Mouse (Mus musculus) limb, embryonic 12.5 days (tissue): Measurements from ENCODE around the gene Tmem156. TPM values are rescaled to one million over a fixed set of nuclear protein-coding genes. Genes with fewer than 3 reads are reported as not detected.

Source experiments
- ATAC-seq: fragments of 200-750 bp; cut with Nextera tagmentation; 2 replicates; pipeline ENCODE4 v1.8.0; 2017; ENCODE audit warnings: low read depth, moderate TSS enrichment; ENCODE audit not compliant: insufficient number of reproducible peaks, insufficient read depth, low FRiP score, low TSS enrichment
- H3K27ac ChIP-seq: fragments of 300-500 bp; sonication (generic); 2 replicates; pipeline ENCODE4 v1.5.1; 2016; ENCODE audit warnings: mild to moderate bottlenecking, moderate library complexity
- H3K27me3 ChIP-seq: fragments of 300-500 bp; sonication (generic); 2 replicates; pipeline ENCODE4 v1.6.1; 2016; ENCODE audit warnings: mild to moderate bottlenecking, moderate library complexity
- H3K36me3 ChIP-seq: fragments of 300-500 bp; sonication (generic); 2 replicates; pipeline ENCODE4 v1.6.1; 2016; ENCODE audit warnings: mild to moderate bottlenecking, moderate library complexity
- H3K4me1 ChIP-seq: fragments of 300-500 bp; sonication (generic); replicated peaks from 2 replicates; pipeline ENCODE4 v1.6.1; 2016
- H3K4me2 ChIP-seq: fragments of 300-500 bp; sonication (generic); 2 replicates; pipeline ENCODE4 v1.6.1; 2016; ENCODE audit warnings: mild to moderate bottlenecking, moderate library complexity
- H3K4me3 ChIP-seq: fragments of 300-500 bp; sonication (generic); replicated peaks from 2 replicates; pipeline ENCODE4 v1.5.1; 2016; ENCODE audit warnings: mild to moderate bottlenecking
- H3K9ac ChIP-seq: fragments of 300-500 bp; sonication (generic); replicated peaks from 2 replicates; pipeline ENCODE4 v1.6.1; 2016; ENCODE audit warnings: mild to moderate bottlenecking, moderate library complexity
- H3K9me3 ChIP-seq: fragments of 300-500 bp; sonication (generic); 2 replicates; pipeline ENCODE4 v1.6.1; 2016; ENCODE audit warnings: mild to moderate bottlenecking, moderate library complexity
- WGBS: fragments of 180-500 bp; shearing (Covaris S2); methylation state at CpG from one replicate; pipeline ENCODE4 v1.1.7; 2016; 5-methylcytosine and 5-hydroxymethylcytosine counted together
- polyA plus RNA-seq: library from polyadenylated mRNA; unstranded; fragments of >200 nt; fragmentation: Nextera tagmentation; extraction: Ambion mirVana; gene quantifications from 2 replicates; pipeline ENCODE4 v1.2.1, GENCODE M21; 2016

Gene Tmem156
- polyA plus RNA-seq, 1 experiment from 2014 or later, result not detected

DNA sequence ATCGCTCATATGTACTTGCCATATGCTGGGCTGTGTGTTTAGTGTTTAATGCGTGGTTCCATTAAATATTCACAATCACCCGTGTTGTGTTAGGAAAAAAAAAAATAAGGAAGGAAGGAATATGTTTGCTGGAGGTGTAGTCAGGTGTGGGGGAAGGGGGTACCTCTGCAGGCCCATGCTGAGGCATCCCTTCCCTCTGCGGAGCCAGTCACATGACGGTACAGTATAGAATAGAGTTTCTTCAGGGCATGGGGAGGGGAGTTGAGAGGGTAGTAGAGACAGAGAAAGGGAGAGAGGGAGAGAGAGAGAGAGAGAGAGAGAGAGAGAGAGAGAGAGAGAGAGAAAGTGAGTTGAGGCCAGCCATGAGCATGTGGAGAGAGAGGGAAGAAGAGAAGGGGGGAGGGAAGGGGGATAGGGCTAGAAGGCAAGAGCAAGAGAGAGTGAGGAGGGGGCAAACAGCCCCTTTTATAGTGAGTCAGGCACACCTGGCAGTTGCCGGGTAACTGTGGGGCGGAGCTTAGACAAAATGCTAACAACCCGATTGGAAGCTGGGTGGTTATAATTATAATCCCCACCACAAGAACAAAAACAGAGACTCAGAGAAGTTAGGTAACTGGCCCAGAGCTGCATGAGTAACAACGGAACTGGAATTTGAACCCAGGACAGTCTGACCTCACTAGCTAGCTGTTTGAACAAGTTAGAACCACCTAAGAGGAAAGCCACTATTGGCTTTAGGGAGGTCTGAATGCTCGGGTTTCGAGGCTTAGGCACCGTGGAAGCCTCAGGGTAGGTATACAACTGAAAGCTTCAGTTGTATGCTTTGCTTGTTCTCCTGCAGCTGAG is 45.3 kb downstream of the Tmem156 start:
- no peak overlapping the region for H3K9ac ChIP-seq
- no peaks in the 10 kb centered on the region for H3K27me3 ChIP-seq
- 55% methylated on average over 12 of the region's 12 CpGs for WGBS
- H3K9me3 ChIP-seq, result no peaks in the 10 kb centered on the region
- H3K4me2 ChIP-seq, result no peak overlapping the region
- no peaks in the 10 kb centered on the region for H3K36me3 ChIP-seq
- ATAC-seq, result no peak
- H3K4me3 ChIP-seq, result no peak overlapping the region
- peaks cover 9% of the 10 kb centered on the region for H3K4me1 ChIP-seq
- H3K27ac ChIP-seq, result no peak overlapping the region

DNA sequence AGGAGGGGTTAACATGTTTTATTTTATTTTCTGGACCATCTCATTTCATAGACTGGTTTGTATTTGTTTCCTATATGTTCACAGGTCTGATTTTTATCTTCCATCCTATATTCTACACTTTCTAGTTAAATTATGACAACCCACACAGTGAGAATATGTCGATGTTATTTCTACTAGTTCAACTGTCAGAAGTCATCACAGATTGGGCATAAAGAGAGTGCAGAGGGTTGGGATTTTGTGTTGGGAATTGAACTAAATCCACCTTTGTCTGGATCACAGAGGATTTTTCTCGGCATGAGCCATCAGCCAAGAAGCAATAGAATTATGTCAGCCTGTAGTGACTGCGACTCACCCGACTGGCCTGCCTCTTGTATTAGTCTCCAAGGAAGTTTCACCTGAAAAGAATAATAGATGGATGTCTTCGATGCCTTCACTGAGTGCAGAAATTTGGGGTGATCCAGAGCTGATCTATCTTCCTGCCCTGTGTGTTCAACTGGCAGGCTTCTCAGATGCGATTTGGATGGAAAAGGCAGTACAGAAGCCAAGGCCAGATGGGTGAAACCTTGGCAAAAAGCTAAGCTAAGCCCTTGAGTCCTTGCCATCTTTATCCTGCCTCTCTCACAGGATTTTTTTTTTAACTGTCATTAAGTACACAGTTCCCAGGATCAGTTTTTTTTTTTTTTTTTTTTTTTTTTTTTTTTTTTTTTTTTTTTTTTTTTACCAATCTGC is 46.1 kb downstream of the Tmem156 start:
- no peak for ATAC-seq
- Histone ChIP-seq H3K9ac (no peak overlapping the region), H3K9me3 (no peaks in the 10 kb centered on the region), H3K4me2 (no peak overlapping the region), H3K36me3 (0 out of 2 replicates have a peak, but pooled peaks cover 4% of the 10 kb centered on the region), H3K27ac (no peak overlapping the region), H3K27me3 (no peaks in the 10 kb centered on the region), H3K4me3 (no peak overlapping the region), H3K4me1 (peaks cover 9% of the 10 kb centered on the region)
- WGBS, result 88% methylated on average over 6 of the region's 6 CpGs

DNA sequence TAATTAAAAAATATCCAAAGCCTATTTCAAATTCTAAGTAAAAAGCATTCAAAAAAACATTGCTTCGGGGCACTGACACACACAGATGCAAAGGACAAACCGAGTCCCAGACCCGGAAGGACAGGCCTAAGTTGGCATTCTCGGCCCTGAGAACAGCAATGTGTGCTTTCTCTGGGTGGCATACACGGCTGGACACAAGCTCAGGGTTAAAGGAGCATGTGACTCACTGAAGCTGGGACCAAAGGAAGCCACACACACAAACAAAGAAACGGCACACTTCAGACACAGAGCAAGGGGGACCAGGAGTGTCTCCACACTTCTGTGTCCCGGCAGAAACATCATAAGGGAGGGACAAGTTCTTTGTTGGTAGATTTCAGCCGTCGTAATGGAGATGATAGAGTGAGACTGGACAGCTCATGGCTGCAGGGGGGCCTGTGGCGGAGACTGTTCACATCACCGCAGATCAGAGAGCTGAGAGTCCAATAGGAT is 48.5 kb downstream of the Tmem156 start:
- Histone ChIP-seq H3K4me2 (no peak overlapping the region), H3K4me3 (no peak overlapping the region), H3K27me3 (no peaks in the 10 kb centered on the region), H3K36me3 (peaks cover 9% of the 10 kb centered on the region; the same call in 1 of the 2 replicates), H3K27ac (peak overlapping the region; percentile 32; the same call in 1 of the 2 replicates), H3K9ac (no peak overlapping the region), H3K9me3 (no peaks in the 10 kb centered on the region), H3K4me1 (peaks cover 21% of the 10 kb centered on the region)
- no peak for ATAC-seq
- WGBS, result 67% methylated on average over 11 of the region's 11 CpGs

DNA sequence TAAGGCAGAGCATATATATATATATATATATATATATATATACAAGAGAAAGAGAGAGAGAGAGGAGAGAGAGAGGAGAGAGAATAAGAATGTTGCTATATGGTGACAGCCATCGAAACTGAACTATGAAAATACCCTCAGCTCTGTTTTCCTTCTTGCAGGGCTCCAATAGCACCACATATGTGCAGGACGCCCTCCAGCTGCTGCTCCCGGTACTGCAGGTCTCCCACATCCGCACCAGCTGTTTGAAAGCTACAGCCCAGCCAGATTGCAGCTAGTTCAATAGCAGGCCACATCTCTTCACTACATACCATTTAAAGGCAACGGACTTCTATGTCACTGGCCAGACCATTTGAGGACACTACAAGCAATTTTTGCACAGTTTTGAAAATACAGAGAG is 51.5 kb downstream of the Tmem156 start:
- WGBS, result 71% methylated on average over 5 of the region's 5 CpGs
- H3K27ac ChIP-seq, result no peak overlapping the region
- H3K9me3 ChIP-seq, result no peaks in the 10 kb centered on the region
- no peak for ATAC-seq
- no peak overlapping the region for H3K9ac ChIP-seq
- H3K36me3 ChIP-seq, result peaks cover 32% of the 10 kb centered on the region; the same call in 1 of the 2 replicates
- H3K4me3 ChIP-seq, result no peak overlapping the region
- H3K27me3 ChIP-seq, result no peaks in the 10 kb centered on the region
- H3K4me1 ChIP-seq, result peaks cover 15% of the 10 kb centered on the region; the same call in 1 of the 2 replicates
- no peak overlapping the region for H3K4me2 ChIP-seq

DNA sequence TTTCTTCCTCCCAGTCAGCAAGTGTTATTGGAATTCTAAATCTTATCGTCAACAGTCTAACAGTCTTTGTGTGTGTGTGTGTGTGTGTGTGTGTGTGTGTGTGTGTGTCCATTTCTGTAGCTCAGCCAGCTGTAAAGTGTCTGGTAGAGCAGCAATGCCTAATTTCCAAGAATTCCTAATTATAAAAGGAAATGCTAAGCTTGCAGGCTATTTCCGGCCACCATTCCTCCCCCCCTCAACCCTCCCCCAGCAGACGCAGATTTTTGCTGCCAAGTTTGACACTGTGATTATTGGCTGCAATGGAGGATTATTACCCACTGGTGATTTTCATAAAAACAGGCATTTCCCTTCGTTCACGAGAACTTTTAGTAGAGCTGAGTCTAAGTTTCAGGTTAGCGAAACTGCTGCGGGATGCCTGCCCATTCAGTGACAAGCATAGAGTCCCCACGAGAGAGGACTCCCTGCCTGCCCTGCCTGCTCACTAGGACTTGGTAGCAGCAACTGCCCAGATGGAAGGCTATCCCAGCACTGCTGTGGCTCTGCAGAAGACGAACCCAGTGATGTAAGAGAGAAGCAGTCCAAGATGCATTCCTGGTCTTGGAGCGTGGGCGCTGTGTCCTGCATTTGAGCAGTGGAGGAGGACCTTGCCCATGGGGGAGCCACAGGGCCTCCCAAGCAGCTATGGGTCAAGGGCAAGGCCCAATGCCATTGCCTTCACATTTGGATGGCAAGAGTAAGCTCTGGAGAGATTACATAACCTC is 52.9 kb downstream of the Tmem156 start:
- H3K27ac ChIP-seq, result peak overlapping the region; percentile 81
- H3K9ac ChIP-seq, result no peak overlapping the region
- WGBS, result 53% methylated on average over 11 of the region's 11 CpGs

DNA sequence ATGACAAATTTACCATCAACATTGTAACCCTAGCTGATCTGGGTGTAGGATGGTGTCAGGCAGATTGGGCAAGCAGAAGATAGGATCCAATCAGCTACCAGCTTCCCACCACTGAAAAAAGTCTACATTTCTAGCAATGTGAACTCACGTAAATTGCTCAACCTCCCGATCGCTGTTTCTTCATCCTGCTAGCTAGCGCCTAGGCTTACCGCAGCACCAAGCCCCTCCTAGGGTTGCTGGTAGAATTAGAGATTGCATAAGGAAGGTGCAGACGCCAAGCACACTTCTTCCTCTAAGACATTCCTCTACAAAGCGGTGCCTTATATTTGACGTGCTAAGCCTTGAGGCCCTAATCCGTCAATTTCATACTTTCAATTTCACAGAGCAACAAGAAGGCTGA is 53.6 kb downstream of the Tmem156 start:
- WGBS, result 68% methylated on average over 9 of the region's 9 CpGs
- peaks cover 45% of the 10 kb centered on the region; the same call in 1 of the 2 replicates for H3K36me3 ChIP-seq
- no peaks in the 10 kb centered on the region for H3K9me3 ChIP-seq
- H3K4me2 ChIP-seq, result peak overlapping the region; percentile 20
- H3K27me3 ChIP-seq, result no peaks in the 10 kb centered on the region
- H3K4me1 ChIP-seq, result peaks cover 15% of the 10 kb centered on the region; the same call in 1 of the 2 replicates
- no peak for ATAC-seq
- no peak overlapping the region for H3K9ac ChIP-seq
- no peak overlapping the region for H3K4me3 ChIP-seq
- H3K27ac ChIP-seq, result peak overlapping the region; percentile 81

More for the DNA sequence above, 52.9 kb downstream of the Tmem156 start:
- Histone ChIP-seq H3K4me1 (peaks cover 15% of the 10 kb centered on the region; the same call in 1 of the 2 replicates), H3K36me3 (peaks cover 38% of the 10 kb centered on the region; the same call in 1 of the 2 replicates), H3K9me3 (no peaks in the 10 kb centered on the region), H3K4me2 (peak overlapping the region; percentile 20), H3K4me3 (no peak overlapping the region), H3K27me3 (no peaks in the 10 kb centered on the region)
- ATAC-seq, result no peak

DNA sequence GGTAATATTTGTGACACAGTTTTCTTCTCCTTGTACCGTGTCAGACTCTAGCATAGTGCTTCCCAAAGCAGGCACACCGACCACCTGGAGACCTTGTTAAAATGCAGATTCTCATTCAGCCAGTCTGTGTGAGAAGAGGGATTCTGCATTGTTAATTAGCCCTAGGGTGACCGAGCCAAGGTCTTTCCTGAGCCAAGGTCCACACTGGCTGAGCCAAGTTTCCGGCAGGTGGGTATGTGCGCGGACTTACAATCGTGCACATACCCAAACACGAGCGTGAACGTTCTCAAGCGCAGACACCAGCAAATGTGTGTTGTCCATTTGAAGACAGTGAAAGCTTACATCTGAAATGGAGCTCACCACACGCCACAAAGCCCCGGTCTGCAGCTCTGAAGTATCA is 55.3 kb downstream of the Tmem156 start:
- no peak overlapping the region for H3K4me3 ChIP-seq

DNA sequence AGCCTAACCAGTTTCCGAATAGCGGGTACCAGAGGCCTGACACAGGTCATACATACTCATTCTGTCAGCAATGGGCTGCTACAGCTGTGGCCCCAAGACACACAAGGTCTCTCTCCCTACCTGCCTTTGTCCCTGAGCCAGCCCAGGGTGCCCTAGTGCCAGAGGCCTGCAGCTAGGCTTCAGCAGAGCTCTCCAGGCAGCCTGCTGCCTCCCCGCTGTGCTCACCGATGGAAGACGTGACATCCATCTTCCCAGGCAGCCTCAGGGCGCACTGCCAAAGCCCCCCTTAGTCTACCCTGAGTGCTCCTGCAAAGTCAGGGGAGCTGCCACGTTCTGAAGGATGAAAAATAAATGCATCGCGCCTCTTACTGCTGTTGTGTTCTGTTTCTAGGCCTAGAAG is 63.9 kb downstream of the Tmem156 start:
- no peak for ATAC-seq
- Histone ChIP-seq H3K27me3 (peaks cover 3% of the 10 kb centered on the region; the same call in 1 of the 2 replicates), H3K9ac (0 out of 2 replicates have a peak overlapping the region, but pooled peaks have one; percentile 31), H3K36me3 (peaks cover 34% of the 10 kb centered on the region), H3K4me2 (no peak overlapping the region), H3K4me1 (peaks cover 11% of the 10 kb centered on the region), H3K27ac (no peak overlapping the region), H3K9me3 (no peaks in the 10 kb centered on the region), H3K4me3 (no peak overlapping the region)
- 48% methylated on average over 9 of the region's 9 CpGs for WGBS

More for the DNA sequence above, 55.3 kb downstream of the Tmem156 start:
- Histone ChIP-seq H3K27ac (no peak overlapping the region), H3K4me2 (no peak overlapping the region), H3K9ac (no peak overlapping the region), H3K36me3 (peaks cover 52% of the 10 kb centered on the region), H3K27me3 (no peaks in the 10 kb centered on the region), H3K4me1 (peaks cover 15% of the 10 kb centered on the region; the same call in 1 of the 2 replicates), H3K9me3 (no peaks in the 10 kb centered on the region)
- no peak for ATAC-seq
- WGBS, result 83% methylated on average over 13 of the region's 13 CpGs

DNA sequence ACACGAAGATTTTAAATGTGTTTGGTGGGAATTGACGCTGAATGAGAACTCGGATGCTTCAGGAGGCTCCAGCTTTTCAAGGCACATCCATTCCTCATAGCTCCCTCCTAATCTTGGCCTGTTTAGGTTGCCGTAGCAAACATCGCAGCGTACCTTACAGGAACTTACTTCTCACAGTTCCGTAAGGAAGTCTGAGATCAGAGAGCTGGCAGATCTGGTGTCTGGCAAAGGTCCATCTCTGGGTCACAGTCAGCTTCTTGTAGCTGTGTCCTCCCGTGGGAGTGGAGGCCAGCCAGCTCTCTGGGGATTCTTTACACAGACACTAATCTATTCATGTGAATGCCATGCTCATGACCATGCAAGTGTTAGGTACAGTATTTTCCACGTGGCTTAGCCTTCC is 65.2 kb downstream of the Tmem156 start:
- H3K27me3 ChIP-seq, result peaks cover 3% of the 10 kb centered on the region; the same call in 1 of the 2 replicates
- peaks cover 39% of the 10 kb centered on the region for H3K36me3 ChIP-seq
- H3K27ac ChIP-seq, result no peak overlapping the region
- H3K4me2 ChIP-seq, result no peak overlapping the region
- ATAC-seq, result no peak
- H3K4me3 ChIP-seq, result no peak overlapping the region
- H3K9me3 ChIP-seq, result no peaks in the 10 kb centered on the region; the same call in 1 of the 2 replicates
- peaks cover 11% of the 10 kb centered on the region for H3K4me1 ChIP-seq
- 80% methylated on average over 9 of the region's 9 CpGs for WGBS
- H3K9ac ChIP-seq, result no peak overlapping the region

DNA sequence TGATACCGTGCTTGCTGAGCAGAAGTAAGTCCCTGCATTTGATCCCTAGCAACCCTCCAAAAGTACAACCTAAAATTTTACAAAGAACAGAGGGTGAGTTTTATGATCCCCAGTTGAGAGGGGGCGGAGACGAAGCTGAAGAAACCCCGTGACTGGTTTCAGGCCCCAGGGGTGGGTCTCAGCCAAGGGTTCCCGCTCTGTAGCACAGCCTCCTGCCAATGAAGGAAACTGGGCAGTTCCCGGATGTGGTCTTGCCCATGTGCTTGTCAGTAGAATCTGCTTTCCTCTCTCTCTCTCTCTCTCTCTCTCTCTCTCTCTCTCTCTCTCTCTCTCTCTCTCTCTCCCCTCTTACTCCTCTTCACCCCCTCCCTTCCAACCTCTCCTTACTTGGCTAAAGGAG is 66.0 kb downstream of the Tmem156 start:
- no peaks in the 10 kb centered on the region; the same call in 1 of the 2 replicates for H3K9me3 ChIP-seq
- peaks cover 11% of the 10 kb centered on the region for H3K4me1 ChIP-seq
- H3K9ac ChIP-seq, result no peak overlapping the region
- WGBS, result 37% methylated on average over 6 of the region's 6 CpGs
- no peak overlapping the region; the same call in 1 of the 2 replicates for H3K27ac ChIP-seq
- no peak overlapping the region for H3K4me3 ChIP-seq
- no peak overlapping the region for H3K4me2 ChIP-seq
- no peak for ATAC-seq
- H3K36me3 ChIP-seq, result peaks cover 40% of the 10 kb centered on the region
- H3K27me3 ChIP-seq, result peaks cover 3% of the 10 kb centered on the region; the same call in 1 of the 2 replicates
